Mouse (Mus musculus) liver, adult 2 months (tissue): Measurements from ENCODE around the gene Lrmp. TPM values are rescaled to one million over a fixed set of nuclear protein-coding genes. Genes with fewer than 3 reads are reported as not detected.

Source experiments
- DNase-seq: peaks from one replicate; pipeline ENCODE4 v3.0.0-alpha.2; 2011; ENCODE audit warnings: low read depth, low spot score; ENCODE audit errors: extremely low read depth
- H3K27ac ChIP-seq: fragments of 200-500 bp; replicated peaks from 2 replicates; pipeline ENCODE4 v1.5.1; 2012; ENCODE audit warnings: low read depth, mild to moderate bottlenecking, control low read depth, inconsistent platforms, low read length; ENCODE audit not compliant: insufficient read depth
- H3K27me3 ChIP-seq: fragments of 200-500 bp; 2 replicates; pipeline ENCODE4 v1.6.1; 2012; ENCODE audit warnings: mild to moderate bottlenecking, moderate library complexity, low read length, inconsistent platforms; ENCODE audit not compliant: control insufficient read depth, insufficient read depth
- H3K36me3 ChIP-seq: fragments of 200-500 bp; 2 replicates; pipeline ENCODE4 v1.6.1; 2012; ENCODE audit warnings: low read length, inconsistent platforms; ENCODE audit not compliant: control insufficient read depth, insufficient read depth
- H3K4me1 ChIP-seq: fragments of 200-500 bp; 2 replicates; pipeline ENCODE4 v1.6.1; 2011; ENCODE audit warnings: low read length; ENCODE audit not compliant: control insufficient read depth, insufficient read depth
- H3K4me3 ChIP-seq: fragments of 200-500 bp; 2 replicates; pipeline ENCODE4 v1.5.1; 2011; ENCODE audit warnings: low read depth, mild to moderate bottlenecking, control low read depth, low read length, moderate library complexity; ENCODE audit not compliant: insufficient read depth
- H3K79me2 ChIP-seq: fragments of 200-500 bp; 2 replicates; pipeline ENCODE4 v1.6.1; 2012; ENCODE audit warnings: inconsistent platforms, mild to moderate bottlenecking, low read length, moderate library complexity; ENCODE audit not compliant: control insufficient read depth, insufficient read depth
- H3K9ac ChIP-seq: fragments of 200-500 bp; 2 replicates; pipeline ENCODE4 v1.6.1; 2012; ENCODE audit warnings: low read depth, mild to moderate bottlenecking, control low read depth, inconsistent platforms, low read length
- CTCF ChIP-seq: fragments of 200-500 bp; IDR thresholded peaks from 2 replicates; pipeline ENCODE4 v1.5.1; 2011; ENCODE audit warnings: low read depth, low read length, control low read depth
- POLR2A ChIP-seq: fragments of 200-500 bp; IDR thresholded peaks from 2 replicates; pipeline ENCODE4 v1.6.1; 2011; ENCODE audit warnings: low read length, control low read depth; ENCODE audit not compliant: insufficient read depth; ENCODE audit errors: extremely low read depth
- WGBS: fragments of 180-500 bp; shearing (Covaris S2); methylation state at CpG from one replicate; pipeline ENCODE4 v1.1.7; 2018; 5-methylcytosine and 5-hydroxymethylcytosine counted together
- polyA plus RNA-seq: library from polyadenylated mRNA; depleted of rRNA; stranded (reverse); fragments of >200 nt; gene quantifications from 2 replicates; pipeline ENCODE4 v1.2.3, GENCODE M21; 2012
- total RNA-seq: library from RNA; depleted of rRNA; stranded (reverse); fragments of >200 nt; gene quantifications from 2 replicates; pipeline ENCODE4 v1.2.3, GENCODE M21; 2014

The Lrmp gene
- total and polyA plus RNA-seq, 2 experiments: 3.4 to 3.6 TPM

- 6% methylated on average over 11 of the region's 11 CpGs for WGBS
- TF ChIP-seq POLR2A: no peak
- TF ChIP-seq CTCF: no peak
- H3K4me3 ChIP-seq: no peak overlapping the region
- H3K27me3 ChIP-seq: no peaks in the 10 kb centered on the region; the same call in 1 of the 2 replicates
- no peaks in the 10 kb centered on the region for H3K36me3 ChIP-seq
- H3K4me1 ChIP-seq: no peaks in the 10 kb centered on the region
- H3K9ac ChIP-seq: no peak overlapping the region
- peak; percentile 32 for DNase-seq
- no peak overlapping the region for H3K27ac ChIP-seq
- no peaks in the 10 kb centered on the region for H3K79me2 ChIP-seq
These were observed 58.3 kb downstream of the Lrmp start for GRCm38 (mm10) chr6:145173781-145174191.

- no peak for DNase-seq
- H3K4me3 ChIP-seq: no peak overlapping the region
- no peaks in the 10 kb centered on the region for H3K36me3 ChIP-seq
- H3K27me3 ChIP-seq: no peaks in the 10 kb centered on the region; the same call in 1 of the 2 replicates
- no peak overlapping the region for H3K27ac ChIP-seq
- H3K79me2 ChIP-seq: no peaks in the 10 kb centered on the region
- 47% methylated on average over 9 of the region's 9 CpGs for WGBS
- no peaks in the 10 kb centered on the region for H3K4me1 ChIP-seq
- TF ChIP-seq POLR2A (no peak), CTCF (no peak)
- no peak overlapping the region for H3K9ac ChIP-seq
These were observed 60.1 kb downstream of the Lrmp start for GRCm38 (mm10) chr6:145175571-145175981.

DNA sequence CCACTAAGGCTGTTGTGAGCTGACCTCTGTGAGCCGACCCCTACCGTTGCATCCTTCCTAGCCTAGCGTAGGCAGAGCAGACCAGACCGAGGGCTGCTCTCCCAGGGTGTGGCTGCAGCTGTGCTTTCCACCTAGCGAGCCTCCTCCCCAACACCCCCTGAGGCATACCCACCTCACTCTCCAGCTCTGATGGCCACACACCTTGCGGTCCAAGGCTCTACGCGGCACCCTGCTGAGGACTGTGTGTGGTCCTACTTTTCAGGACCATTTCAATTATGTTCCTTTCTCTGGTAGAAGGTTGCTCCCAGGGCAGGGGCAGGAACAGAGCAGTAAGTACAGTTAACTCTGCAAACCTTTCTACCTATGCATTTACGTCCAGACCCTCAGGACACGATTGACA is 61.0 kb downstream of the Lrmp start:
- Histone ChIP-seq H3K4me3 (no peak overlapping the region), H3K79me2 (no peaks in the 10 kb centered on the region), H3K36me3 (no peaks in the 10 kb centered on the region), H3K27ac (no peak overlapping the region), H3K9ac (no peak overlapping the region), H3K4me1 (no peaks in the 10 kb centered on the region), H3K27me3 (no peaks in the 10 kb centered on the region; the same call in 1 of the 2 replicates)
- no peak for TF ChIP-seq CTCF
- TF ChIP-seq POLR2A: no peak
- WGBS: 78% methylated on average over 10 of the region's 10 CpGs
- DNase-seq: no peak

DNA sequence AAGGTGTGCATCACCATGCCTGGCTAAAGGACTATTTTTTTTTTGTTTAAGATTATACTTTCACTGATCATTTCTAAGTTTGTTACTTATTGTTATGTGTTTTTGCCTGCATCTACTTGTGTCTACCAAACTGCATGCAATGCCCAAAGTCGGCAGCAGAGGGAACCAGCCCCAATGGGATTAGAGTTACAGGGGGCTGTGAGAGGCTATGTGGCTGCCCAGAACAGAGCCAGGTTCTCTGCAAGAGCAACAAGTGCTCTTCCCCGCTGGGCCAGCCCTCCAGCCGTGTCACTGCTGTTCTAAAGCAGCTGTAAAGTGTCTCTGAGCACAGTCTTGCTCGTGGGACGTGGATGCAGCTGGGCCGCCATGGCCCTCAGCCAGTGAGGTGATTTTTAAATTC is 64.2 kb downstream of the Lrmp start:
- Histone ChIP-seq H3K4me3 (no peak overlapping the region), H3K27ac (no peak overlapping the region), H3K4me1 (no peaks in the 10 kb centered on the region), H3K27me3 (no peaks in the 10 kb centered on the region; the same call in 1 of the 2 replicates), H3K36me3 (no peaks in the 10 kb centered on the region), H3K79me2 (no peaks in the 10 kb centered on the region), H3K9ac (no peak overlapping the region)
- WGBS: 56% methylated on average over 6 of the region's 6 CpGs
- no peak for DNase-seq
- TF ChIP-seq CTCF (peak; percentile 67), POLR2A (no peak)

GRCm38 (mm10) chr6:145182044-145182443 is 66.6 kb downstream of the Lrmp start:
- H3K36me3 ChIP-seq: no peaks in the 10 kb centered on the region
- no peak overlapping the region for H3K27ac ChIP-seq
- WGBS: 66% methylated on average over 8 of the region's 8 CpGs
- TF ChIP-seq POLR2A: no peak
- TF ChIP-seq CTCF: no peak
- no peak overlapping the region for H3K9ac ChIP-seq
- H3K4me1 ChIP-seq: no peaks in the 10 kb centered on the region
- H3K4me3 ChIP-seq: no peak overlapping the region
- no peaks in the 10 kb centered on the region for H3K79me2 ChIP-seq
- no peaks in the 10 kb centered on the region; the same call in 1 of the 2 replicates for H3K27me3 ChIP-seq
- peak; percentile 14 for DNase-seq

GRCm38 (mm10) chr6:145186096-145186495 is 70.6 kb downstream of the Lrmp start:
- no peaks in the 10 kb centered on the region for H3K27me3 ChIP-seq
- no peak overlapping the region for H3K9ac ChIP-seq
- no peak overlapping the region for H3K4me3 ChIP-seq
- H3K4me1 ChIP-seq: peaks cover 3% of the 10 kb centered on the region; the same call in 1 of the 2 replicates
- TF ChIP-seq CTCF (no peak), POLR2A (no peak)
- WGBS: 89% methylated on average over 1 of the region's 1 CpGs
- no peak overlapping the region for H3K27ac ChIP-seq
- no peaks in the 10 kb centered on the region for H3K36me3 ChIP-seq
- no peaks in the 10 kb centered on the region for H3K79me2 ChIP-seq
- no peak for DNase-seq
